Mouse (Mus musculus) c-Kit-positive CD71-positive TER-119-positive erythroid progenitor cells, embryonic 14.5 days (primary cell): Measurements from ENCODE around the gene Rab40c.

ENCODE experiments used
- DNase-seq: peaks from one replicate; pipeline ENCODE4 v3.0.0-alpha.2; 2013; ENCODE audit warnings: low spot score

Rab40c gene

GRCm38 (mm10) chr17:25919144-25919785 lies at the start of gene Rab40c:
Gene Rab40c, minus strand, starts transcription at chr17:25919727.
- no peak for DNase-seq

GRCm38 (mm10) chr17:25968176-25968575 lies 48.6 kb upstream of the Rab40c start:
- no peak for DNase-seq

DNA sequence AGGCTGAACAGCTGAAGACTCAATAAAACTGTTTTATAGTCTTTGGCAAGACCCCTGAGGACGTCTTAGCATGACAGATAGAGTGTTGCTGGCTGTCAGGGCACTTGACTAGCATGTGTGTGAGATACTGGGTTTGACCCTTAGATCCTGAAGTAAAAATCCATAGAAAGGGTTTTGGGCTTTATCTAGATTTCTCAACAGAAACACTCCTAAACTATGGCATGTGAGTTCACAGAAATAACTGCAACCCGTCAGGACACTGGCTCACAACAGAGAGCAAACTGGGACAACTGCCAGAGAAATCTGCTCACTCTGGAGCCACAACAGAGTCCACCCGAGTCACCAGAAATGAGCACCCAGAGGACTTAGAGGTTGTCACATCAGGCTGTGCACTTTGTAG lies 48.1 kb upstream of the Rab40c start:
- DNase-seq, result no peak

GRCm38 (mm10) chr17:25964271-25964670 lies 44.7 kb upstream of the Rab40c start:
- DNase-seq, result no peak

DNA sequence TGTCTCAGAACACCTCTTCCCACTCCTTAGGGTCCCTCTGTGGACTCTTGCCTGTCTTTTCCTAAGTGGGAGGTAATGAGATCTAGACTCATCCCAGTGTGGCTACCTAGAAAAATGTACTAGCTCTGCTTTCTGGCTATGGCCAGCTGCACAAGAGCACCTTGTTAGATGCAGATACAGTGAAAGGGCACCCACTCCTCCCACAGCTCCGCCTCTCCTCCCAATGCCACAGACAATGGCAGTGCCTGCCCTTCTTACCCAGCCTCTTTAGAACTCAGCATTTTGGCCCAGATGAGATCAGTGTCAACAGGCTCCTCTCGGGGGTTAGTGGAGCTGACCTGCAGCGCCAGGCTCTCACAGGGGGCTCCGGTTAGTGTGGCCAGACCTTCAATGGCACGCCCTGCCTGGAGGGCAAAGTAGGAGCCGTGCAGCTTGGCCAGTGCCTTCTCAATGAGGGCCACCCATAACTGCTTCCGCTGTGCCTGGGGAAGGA lies 42.9 kb upstream of the Rab40c start:
- DNase-seq, result no peak

- DNase-seq, result peak; percentile 85
These were observed 42.0 kb upstream of the Rab40c start for GRCm38 (mm10) chr17:25961566-25961965.

- no peak for DNase-seq
These were observed 40.3 kb upstream of the Rab40c start for GRCm38 (mm10) chr17:25959630-25960467.

DNA sequence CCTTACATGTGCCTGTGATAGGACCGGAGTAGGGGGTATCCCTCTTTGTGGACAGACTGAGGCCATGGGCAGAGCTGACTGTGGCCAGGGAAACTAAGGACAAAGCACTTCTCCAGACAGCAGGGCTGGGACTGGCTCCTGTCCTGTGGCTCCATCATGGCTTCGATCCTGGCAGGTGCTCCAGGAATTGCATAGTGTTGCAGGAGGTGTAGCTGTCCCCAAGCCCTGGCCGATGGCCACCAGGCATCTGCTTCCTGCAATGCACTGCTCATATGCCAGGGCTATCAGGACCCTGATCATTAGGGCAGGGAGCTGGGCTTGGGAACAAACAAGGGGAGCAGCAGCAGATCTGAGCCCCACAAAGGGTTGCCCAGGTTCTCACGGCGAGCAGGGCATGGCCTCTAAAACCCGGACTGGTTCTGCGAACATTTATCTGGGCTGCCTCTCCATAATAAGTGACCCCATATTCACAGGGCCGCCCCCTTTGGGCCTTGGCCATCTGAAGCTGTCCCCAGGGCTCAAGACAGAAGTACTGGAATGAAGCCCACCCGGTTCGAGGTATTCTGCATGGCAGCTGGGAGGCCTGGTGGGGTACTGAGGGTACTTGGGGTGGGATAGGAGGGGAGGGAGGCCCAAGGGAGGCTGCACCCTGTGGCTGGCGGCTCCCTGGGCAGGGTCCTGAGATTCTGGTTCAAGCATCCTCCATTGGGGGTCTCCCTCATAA lies 39.4 kb upstream of the Rab40c start:
- no peak for DNase-seq

GRCm38 (mm10) chr17:25957586-25958051 lies 38.1 kb upstream of the Rab40c start:
- DNase-seq, result no peak

DNA sequence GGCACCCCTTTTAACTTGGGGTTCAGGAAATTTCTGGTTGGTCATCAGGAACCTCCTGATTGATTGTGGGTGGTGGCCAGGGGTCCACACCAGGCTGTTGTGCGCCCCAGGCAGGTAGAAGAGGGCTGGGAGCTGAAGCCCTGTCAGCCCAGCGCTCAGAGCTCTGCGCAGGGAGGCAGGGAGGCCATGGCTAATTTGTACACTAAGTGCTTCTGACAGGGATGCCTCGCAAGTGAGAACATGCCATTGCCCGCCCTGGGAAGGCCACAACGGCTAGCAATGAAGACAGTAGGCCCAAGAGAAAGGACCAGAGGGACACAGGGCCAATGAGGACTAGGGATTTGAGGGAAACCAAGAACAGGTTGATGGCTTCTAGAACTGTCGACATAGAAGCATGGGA lies 37.1 kb upstream of the Rab40c start:
- DNase-seq, result no peak

DNA sequence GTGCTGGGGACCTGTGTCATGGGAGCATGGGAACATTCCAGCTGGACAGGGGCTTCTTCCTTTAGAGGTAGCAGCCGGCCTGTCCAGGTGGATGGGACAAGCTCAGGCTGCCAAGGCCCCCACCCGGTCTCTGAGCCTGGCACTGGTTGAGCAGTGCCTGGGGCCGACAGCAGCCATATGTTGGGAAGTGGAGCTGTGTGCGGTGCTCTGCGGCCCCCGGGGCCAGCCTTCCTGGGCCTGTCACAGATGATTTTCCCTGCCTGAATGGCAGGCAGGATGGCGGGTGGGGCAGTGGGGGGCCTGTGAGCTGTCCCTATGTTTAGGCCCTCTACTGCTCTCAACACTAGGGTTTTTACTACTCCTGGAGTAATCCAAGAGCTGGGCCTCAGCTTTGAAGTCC lies 36.7 kb upstream of the Rab40c start:
- no peak for DNase-seq

- DNase-seq, result no peak
These were observed 36.2 kb upstream of the Rab40c start for GRCm38 (mm10) chr17:25955736-25956135.

DNA sequence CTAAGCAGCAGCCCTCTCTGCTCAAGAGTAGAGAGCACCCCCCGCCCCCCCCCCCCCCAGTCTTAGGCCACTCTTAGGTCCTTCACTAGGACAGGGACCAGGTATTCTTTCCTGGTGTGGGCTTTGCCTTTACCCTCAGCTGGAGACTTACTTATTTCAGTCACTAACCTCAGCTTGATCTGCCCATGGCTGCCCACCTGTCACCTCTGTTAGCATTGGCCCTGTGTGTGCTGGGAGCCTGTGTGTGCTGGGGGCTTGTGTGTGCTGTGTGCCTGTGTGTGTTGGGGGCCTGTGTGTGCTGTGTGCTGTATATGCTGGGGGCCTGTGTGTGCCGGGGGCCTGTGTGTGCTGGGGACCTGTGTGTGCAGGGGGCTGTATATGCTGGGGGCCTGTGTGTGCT lies 35.1 kb upstream of the Rab40c start:
- no peak for DNase-seq

- DNase-seq, result no peak
These were observed 33.6 kb upstream of the Rab40c start for GRCm38 (mm10) chr17:25953161-25953560.

- no peak for DNase-seq
These were observed 32.5 kb upstream of the Rab40c start, which contains the start of gene A930017K11Rik for GRCm38 (mm10) chr17:25951803-25952623. Gene A930017K11Rik, minus strand, starts transcription at chr17:25952565.

GRCm38 (mm10) chr17:25951225-25951802 lies 31.8 kb upstream of the Rab40c start:
- no peak for DNase-seq

DNA sequence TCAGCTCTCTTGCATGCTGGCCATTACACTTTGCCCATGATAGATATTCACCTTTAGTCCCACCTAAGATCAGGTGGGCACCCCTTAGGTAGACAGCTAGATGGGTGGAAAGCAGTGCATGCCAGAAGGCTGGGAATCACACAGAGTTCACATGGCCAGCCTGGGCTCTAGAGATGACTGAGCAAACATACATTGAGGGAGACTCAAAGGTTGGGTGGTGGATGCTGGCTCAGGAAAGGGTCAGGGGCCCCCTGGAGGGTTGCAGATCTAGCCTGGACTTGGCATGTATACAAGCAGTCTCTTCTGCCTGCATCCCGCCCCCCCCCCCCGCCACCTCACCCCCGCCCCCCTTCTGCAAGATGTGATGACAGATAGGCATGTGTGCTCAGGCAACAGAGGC lies 31.2 kb upstream of the Rab40c start:
- DNase-seq, result no peak

DNA sequence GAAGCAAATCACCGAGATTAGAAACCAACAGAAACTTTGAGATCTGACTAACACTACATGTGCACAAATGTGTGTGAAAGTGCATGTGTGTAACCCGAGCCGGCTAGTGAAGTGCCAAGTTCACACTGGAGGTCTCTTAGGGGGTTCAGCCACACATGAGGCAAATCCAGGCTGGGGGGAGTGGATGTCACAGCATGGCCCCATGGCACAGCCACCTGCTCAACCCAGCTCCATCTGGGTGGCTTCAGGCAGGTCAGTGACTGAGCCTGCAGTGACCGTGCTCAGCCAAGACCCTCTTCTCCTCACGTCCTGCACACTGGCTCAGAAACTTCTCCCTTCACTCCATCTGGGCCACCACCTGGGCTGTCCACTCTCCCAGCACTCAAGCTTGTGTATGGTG lies 30.5 kb upstream of the Rab40c start:
- no peak for DNase-seq

- DNase-seq, result no peak
These were observed 28.5 kb upstream of the Rab40c start for GRCm38 (mm10) chr17:25948051-25948450.

DNA sequence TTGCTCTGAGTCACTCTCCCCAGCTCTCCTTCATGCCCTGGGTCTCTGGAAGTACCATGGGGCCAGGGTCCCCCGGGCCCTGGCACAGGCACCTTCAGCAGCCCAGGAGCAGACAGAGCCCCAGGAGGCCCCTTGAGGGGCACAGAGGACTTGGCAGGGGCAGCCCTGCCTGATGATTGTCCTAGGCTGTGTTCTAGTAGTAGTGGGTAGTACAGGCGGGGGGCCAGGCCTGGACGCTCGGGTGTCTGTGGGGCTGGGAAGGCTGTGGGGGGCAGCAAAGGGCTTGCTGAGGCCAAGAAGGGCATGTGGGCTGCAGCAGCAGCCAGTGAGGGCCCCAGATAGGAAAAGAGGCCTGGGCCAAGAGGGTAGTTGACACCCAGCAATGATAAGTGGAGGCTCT lies 28.0 kb upstream of the Rab40c start:
- DNase-seq, result no peak

DNA sequence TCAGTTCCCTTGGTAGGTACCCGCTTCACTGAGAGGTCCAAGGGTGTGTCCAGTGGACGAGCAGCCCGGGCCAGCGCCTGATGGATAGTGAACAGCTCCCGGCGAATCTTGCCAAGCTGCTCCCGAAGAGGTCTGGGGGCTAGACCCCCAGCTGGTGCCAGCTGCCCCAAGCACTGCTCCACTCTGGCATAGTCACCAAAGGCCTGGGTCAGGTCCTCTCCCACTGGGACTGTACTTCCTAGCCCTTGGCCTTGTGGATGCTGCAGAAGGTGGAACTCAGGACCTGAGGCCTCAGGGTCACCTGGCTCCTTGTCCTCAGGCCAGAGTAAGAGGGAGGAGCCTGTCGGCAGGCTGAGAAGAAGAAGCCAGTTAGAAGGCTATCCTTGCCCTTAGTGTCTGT lies 27.4 kb upstream of the Rab40c start:
- no peak for DNase-seq
